Mouse (Mus musculus) layer of hippocampus, postnatal 10 days (tissue): ENCODE measurements at regions not wholly inside any gene's neighbourhood (a gene's known extent, or its start where the extent isn't known, plus 50 kb on each side); places are given as distances from the start of the nearest gene placed in this dataset.

Experiments used
- DNase-seq, 2 experiments: peaks; one replicate each; pipeline ENCODE4 v3.0.0; 2021; ENCODE audit warnings: low spot score in 2 of 2

GRCm38 (mm10) chr15:62114815-62115214, 1192.0 kb upstream of the A1bg start:
- no peak for DNase-seq

GRCm38 (mm10) chr15:62112151-62112550, 1189.3 kb upstream of the A1bg start:
- DNase-seq: no peak

DNA sequence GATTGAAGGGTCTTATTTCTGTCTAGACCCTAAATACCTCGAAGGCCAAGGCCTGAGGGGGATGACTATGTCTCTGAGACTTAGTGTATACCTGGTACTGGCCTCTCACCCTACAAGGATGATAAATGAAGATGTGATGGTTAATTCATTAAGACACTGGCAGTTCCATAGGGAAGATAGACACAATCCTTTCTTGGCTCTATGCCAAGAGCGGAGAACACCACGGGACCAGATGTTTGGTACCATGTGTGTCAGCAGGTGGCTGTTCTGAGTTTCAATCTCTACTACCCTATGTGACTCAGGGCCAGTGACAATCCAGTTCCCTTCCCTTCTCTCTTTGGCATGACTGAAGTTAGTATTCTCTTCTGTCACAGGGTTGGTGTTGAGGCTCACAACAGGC, 1185.2 kb upstream of the A1bg start:
- DNase-seq: no peak

DNA sequence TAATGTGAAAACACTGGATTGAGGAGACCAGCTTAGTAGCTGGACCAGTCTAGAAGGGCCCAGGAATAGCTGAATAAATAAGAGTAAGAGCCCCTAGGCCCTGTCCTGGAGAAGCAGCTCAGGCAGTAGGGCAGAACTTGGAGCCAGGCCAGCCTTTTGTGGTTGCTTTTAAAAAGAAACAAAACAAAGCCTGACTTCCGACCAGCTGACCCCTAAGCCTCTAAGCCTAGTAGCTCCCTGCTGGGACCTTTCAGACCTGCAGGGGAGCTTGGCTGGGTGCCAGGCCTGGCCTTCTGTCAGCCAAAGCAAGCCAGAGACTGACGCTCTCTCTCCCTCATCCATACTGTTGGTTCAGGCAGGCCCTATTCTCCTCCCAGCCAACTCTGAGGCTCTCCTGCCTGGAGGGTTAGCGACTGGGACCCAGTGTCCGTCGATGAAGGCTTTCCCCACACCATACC, 1183.7 kb upstream of the A1bg start:
- peak; percentile 75 to 78 for DNase-seq

DNA sequence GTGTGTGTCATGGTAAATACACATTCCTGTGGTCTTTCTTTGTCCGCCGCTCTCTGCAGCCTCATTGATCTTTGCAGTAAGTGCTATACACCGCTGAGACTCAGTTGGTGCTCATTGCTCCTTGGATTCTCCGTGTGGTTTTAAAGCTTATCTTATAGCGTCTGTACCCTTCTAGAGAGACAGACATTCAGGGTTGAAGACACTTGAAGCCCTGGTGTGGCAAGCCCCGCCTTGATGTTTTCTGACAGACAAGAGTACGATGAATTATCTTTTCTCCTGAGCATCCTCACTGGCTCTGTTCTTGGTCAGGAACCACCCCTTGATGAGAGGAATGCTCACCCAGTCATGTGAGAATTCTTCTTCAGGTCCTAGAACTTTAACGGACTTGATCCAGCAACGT, 1182.7 kb upstream of the A1bg start:
- no peak for DNase-seq

- DNase-seq: peak; percentile 29 to 47
Measured at GRCm38 (mm10) chr15:62104653-62105052, 1181.8 kb upstream of the A1bg start.

GRCm38 (mm10) chr15:62099683-62100082, 1176.9 kb upstream of the A1bg start:
- no peak for DNase-seq

DNA sequence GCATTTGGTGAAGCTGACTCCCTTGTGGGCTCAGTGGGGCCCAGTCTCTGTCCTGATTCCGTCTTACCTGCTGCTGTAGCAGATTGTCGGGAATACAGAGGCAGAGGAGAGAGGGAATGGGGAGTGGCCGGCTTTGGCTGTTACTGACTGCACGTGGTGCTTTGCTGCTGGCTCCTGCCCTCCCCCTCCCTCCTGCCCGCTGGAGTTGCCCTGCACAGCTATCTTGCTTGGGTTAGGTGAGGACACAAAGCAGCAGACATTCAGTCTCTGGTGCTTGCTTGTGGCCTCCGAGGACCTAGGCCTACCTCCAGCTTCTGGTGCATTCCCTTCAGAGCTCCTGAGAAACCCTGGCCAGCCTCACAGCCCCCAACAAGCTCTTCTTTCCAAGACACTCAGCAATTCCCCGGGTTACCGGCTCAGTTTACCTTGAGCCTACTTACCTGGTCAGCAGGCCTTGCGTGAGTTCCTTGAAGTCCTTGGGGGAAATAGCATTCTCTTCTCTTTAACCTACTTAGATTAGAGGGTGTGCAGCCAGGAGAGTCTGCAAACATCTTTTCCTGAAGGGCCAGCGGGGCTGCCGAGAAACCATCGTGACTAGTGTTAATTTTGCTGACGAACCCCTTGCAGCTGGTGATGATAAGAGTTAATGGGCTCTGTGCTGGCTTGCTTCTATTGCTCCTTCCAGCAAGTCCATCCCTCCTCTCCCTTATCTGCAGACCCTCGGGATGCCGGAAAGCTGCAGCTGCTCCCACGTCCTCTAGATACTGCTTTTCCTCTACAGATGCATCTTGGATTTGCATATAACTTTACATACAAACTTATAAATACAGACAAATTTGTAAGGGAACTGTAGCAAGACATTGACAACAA, 1176.2 kb upstream of the A1bg start:
- no peak for DNase-seq

DNA sequence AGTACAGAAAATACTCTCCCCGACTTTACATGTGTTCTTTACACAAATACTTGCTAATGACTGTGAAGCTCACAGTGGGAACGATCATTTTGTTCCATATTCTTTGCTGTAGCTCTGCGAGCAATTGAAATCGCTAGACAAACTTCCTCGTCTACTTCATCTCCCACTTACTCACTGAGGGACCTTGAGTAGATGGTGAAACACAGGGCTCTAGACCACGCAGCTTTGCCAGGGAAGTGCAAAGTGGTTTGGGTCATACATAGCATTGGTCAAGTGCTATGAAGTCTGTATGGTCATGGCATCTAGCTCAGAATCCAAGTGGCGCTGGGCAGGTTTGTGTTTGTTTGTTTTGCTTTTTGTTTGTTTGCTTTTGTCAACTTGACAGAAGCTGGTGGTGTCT, 1174.0 kb upstream of the A1bg start:
- no peak for DNase-seq

GRCm38 (mm10) chr15:62095198-62095597, 1172.4 kb upstream of the A1bg start:
- DNase-seq: no peak

DNA sequence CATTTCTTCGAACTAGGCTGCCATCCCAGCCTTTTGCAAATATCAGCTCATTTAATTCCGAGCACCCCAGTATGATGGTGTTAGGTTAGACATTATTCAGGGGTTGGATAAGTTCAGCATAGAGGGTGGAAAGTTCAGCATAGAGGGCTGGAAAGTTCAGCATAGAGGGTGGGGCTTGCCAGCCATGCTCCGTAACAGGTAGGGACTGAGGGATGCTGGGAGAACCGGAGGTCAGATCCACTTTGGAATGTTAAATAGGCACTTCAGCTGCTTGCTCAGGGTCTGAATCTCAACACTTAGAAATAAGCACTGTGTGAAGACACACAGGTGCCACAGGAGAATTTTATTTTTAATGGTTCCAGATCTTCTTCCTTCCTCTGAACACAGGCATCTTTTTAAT, 1170.9 kb upstream of the A1bg start:
- no peak for DNase-seq

GRCm38 (mm10) chr15:62092671-62093185, 1169.9 kb upstream of the A1bg start:
- DNase-seq: no peak

GRCm38 (mm10) chr15:62091746-62092659, 1169.2 kb upstream of the A1bg start:
- DNase-seq: no peak

GRCm38 (mm10) chr15:62091144-62091543, 1168.3 kb upstream of the A1bg start:
- no peak for DNase-seq

- DNase-seq: no peak
Measured at GRCm38 (mm10) chr15:62088341-62088740, 1165.5 kb upstream of the A1bg start.

DNA sequence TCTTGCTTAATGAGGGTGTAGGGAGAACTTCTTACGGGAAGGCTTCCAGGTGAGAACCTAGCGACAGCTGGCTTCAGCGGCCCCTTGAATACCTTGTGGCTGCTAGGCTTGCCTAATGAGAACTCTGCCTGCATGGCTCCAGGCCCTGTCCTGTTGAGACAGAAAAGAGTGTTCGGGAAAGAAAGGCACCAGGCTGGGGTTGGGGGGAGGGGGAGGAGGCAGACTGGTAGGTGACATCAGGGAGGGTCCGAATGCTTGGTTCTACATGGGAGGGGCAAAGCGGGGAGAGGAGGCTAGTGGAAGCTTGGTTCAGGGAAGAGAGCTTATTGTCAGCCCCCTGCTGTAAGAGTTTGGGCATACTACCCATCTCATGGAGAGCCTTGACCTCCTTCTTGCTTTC, 1164.9 kb upstream of the A1bg start:
- no peak for DNase-seq

DNA sequence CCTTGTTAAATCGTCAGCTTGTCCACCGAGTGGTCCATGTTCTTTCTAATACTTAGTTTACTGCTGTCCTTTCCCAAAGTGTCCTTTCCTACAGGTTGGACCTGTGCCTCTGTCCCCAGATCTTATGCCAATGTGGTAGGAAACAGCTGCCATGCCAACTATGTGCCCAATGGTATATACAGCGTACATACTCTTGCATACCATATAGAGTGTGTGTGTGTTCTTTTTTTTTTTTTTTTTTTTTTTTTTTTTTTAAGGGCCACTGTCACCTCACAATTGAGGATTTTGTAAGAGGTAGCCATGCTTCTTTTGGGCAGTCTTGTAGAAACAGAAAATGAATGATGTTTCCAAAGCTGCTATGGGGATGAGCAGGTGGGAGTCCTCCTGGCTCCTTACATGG, 1163.2 kb upstream of the A1bg start:
- no peak for DNase-seq

DNA sequence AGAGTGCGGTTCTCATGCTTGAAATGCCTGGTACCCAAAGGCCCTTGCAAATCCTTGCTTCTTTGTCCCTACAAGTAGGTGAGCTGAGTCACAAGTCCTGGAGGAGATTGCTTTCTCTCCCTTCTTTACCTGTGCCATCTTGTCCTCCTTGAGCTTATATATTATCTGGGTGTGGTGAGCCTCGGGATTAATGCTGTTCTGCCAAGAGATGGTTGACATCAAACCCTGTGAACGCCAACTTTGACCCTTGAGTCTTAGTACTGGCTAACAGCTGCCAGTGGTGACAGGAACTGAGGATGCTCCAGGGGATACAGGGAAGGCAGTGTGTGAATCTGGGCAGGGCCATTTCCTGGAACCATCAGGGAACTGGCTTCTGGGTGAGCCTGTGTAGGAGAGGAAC, 1160.5 kb upstream of the A1bg start:
- no peak for DNase-seq

GRCm38 (mm10) chr15:62082539-62082938, 1159.7 kb upstream of the A1bg start:
- DNase-seq: no peak

DNA sequence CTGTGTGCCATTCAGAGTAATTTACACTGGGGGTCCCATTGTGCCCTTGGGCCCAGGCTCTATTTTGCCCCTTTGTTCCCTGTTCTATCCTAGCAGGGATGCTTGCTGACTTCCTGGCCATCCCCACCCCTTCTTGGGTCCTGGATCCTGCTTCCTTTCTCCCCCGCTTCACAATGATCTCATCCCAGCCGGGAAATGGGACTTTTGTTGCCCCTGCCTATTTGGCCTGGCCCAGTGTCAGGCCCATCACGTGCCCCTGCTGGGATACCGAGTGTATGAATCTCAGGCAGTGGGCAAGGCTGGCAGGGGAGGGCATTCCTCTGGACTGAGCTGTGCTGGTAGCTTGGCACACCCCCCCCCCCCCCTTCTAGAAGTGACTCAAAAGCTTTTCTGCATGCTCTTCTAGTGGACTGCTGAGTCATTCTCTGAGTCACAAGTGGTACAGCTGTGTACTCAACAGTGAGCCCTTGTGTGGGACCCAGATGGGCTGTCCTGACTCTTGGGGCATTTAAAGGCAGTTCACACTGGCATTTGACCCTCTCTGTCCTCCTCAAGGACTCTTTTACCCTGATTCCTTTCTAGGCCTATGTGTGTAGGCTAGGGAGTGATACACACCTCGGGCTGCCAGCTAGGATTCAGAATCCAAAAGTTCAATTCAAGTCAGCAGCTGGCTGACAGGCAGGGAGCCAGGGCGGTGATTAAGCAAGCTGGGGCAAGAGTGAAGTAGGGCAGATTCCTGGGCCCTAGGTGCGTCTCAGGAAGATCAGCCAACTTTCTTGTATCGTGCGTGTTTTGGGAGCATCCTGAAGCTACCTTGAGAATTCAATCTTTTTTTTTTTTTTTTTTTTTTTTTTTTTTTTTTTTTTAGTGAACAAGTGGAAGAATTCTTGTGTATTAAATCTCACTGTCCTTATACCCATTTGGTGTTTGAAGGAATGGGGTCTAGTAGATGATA, 1156.6 kb upstream of the A1bg start:
- DNase-seq: peak; percentile 37 to 41
